Mouse (Mus musculus): Measurements from ENCODE around the gene Fgf5. TPM values are rescaled to one million over a fixed set of nuclear protein-coding genes. Genes with fewer than 3 reads are reported as not detected.
A peak's percentile ranks its signal among the peaks of the same experiment; 100 is the strongest.

Gene Fgf5
- polyA plus RNA-seq (2021), result 0.68 TPM

- CTCF ChIA-PET, result no interaction called here
- ATAC-seq, result peak; percentile 95
- TF ChIP-seq CTCF (IDR thresholded peaks at IDR 0.05), result no peak
- in situ Hi-C loops (cut with MboI; ENCODE audit: low pct_unique_long_range_greater_than_20kb), result no loop called here
- peaks cover 18% of the 10 kb centered on the region for H3K27me3 ChIP-seq
- peak; percentile 27 for DNase-seq (ENCODE audit: low read depth, low spot score)
- POLR2A ChIA-PET, result interaction anchor here (0.7 kb wide), 1 partner anchor 11 kb away, joined by 3 read pairs; no protein-coding TSS in a partner anchor
Measured at GRCm38 (mm10) chr5:98253838-98254821, at the start of gene Fgf5. Fgf5 (plus strand) TSS chr5:98254184.

GRCm38 (mm10) chr5:98212501-98212900 lies 41.5 kb upstream of the Fgf5 start:
- no peak for ATAC-seq
- H3K27me3 ChIP-seq, result no peaks in the 10 kb centered on the region
- no peak for DNase-seq (ENCODE audit: low read depth, low spot score)
- in situ Hi-C loops (cut with MboI; ENCODE audit: low pct_unique_long_range_greater_than_20kb), result loop anchor here (10.0 kb wide), 1 partner anchor 112 kb away; the partner anchor contains the start of gene Cfap299
- CTCF ChIA-PET, result interaction anchor here (0.7 to 3.4 kb wide), 16 partner anchors 9 to 1086 kb away, joined by 3 to 19 read pairs (median 4); partner anchors contain the start of gene Cfap299
- POLR2A ChIA-PET, result no interaction called here
- TF ChIP-seq CTCF (IDR thresholded peaks at IDR 0.05), result peak; percentile 41

GRCm38 (mm10) chr5:98221956-98222355 lies 32.0 kb upstream of the Fgf5 start:
- ChIA-PET CTCF (interaction anchor here (2.6 kb wide), 1 partner anchor 9 kb away, joined by 8 read pairs; no protein-coding TSS in a partner anchor), POLR2A (interaction anchor here (0.6 kb wide), 1 partner anchor 371 kb away, joined by 7 read pairs; no protein-coding TSS in a partner anchor)
- ATAC-seq (no peak), DNase-seq (ENCODE audit: low read depth, low spot score) (no peak)
- no peaks in the 10 kb centered on the region for H3K27me3 ChIP-seq
- in situ Hi-C loops (cut with MboI; ENCODE audit: low pct_unique_long_range_greater_than_20kb), result no loop called here
- no peak for TF ChIP-seq CTCF (IDR thresholded peaks at IDR 0.05)

DNA sequence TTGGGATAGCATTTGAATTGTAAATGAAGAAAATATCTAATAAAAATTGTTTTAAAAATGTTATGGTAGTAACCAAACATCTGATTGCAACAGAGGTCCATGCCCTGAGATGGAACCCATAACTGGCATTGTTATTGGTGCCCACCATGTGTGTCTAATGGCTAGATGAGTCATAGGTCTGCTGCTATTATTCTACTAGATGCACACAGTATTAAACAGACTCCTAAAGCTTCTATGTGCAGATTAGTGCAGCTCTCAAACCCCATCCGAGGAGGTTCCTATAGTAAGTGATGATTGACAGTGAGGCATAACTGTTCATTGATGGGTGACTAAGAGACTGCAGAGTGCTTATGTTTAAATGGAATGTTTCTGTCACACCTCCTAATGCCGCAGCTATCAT lies 27.3 kb upstream of the Fgf5 start:
- CTCF ChIA-PET, result interaction anchor here (1.3 kb wide), 1 partner anchor 33 kb away, joined by 3 read pairs; no protein-coding TSS in a partner anchor
- TF ChIP-seq CTCF (IDR thresholded peaks at IDR 0.05), result no peak

GRCm38 (mm10) chr5:98229456-98229855 lies 24.5 kb upstream of the Fgf5 start:
- CTCF ChIA-PET, result interaction anchor here (0.6 to 1.5 kb wide), 5 partner anchors 10 to 44 kb away, joined by 3 to 4 read pairs (median 3); no protein-coding TSS in a partner anchor
- POLR2A ChIA-PET, result interaction anchor here (1.1 kb wide), 1 partner anchor 11 kb away, joined by 3 read pairs; no protein-coding TSS in a partner anchor
- no peak for ATAC-seq
- in situ Hi-C loops (cut with MboI; ENCODE audit: low pct_unique_long_range_greater_than_20kb), result no loop called here
- no peaks in the 10 kb centered on the region for H3K27me3 ChIP-seq
- no peak for TF ChIP-seq CTCF (IDR thresholded peaks at IDR 0.05)
- no peak for DNase-seq (ENCODE audit: low read depth, low spot score)

More for the DNA sequence above, 27.3 kb upstream of the Fgf5 start:
- H3K27me3 ChIP-seq, result no peaks in the 10 kb centered on the region
- ATAC-seq (peak; percentile 91), DNase-seq (ENCODE audit: low read depth, low spot score) (no peak)
- POLR2A ChIA-PET, result no interaction called here
- in situ Hi-C loops (cut with MboI; ENCODE audit: low pct_unique_long_range_greater_than_20kb), result no loop called here

DNA sequence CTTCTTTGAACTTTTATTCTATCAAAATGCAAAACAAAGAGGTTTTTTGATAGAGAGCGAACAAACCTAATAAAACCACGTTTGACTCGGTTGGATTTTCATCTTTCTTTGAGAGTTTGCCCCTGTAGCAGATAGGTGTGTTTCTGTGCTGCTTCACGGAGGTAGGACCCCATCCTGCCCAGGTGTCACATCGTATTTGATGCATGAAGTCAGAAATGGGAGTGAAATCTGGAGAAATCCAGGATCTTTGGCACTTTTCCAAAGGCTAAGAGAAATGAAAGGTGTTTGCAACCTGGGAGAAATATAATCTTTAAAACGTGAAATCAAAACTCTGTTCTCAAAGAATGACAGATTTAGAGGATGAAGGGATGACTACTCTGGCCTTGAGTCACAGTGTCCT lies 15.5 kb upstream of the Fgf5 start:
- POLR2A ChIA-PET, result no interaction called here
- in situ Hi-C loops (cut with MboI; ENCODE audit: low pct_unique_long_range_greater_than_20kb), result loop anchor here (5.0 kb wide), 1 partner anchor 74 kb away; no protein-coding TSS in a partner anchor
- DNase-seq (ENCODE audit: low read depth, low spot score) (no peak), ATAC-seq (no peak)
- CTCF ChIA-PET, result no interaction called here
- H3K27me3 ChIP-seq, result no peaks in the 10 kb centered on the region
- TF ChIP-seq CTCF (IDR thresholded peaks at IDR 0.05), result no peak

DNA sequence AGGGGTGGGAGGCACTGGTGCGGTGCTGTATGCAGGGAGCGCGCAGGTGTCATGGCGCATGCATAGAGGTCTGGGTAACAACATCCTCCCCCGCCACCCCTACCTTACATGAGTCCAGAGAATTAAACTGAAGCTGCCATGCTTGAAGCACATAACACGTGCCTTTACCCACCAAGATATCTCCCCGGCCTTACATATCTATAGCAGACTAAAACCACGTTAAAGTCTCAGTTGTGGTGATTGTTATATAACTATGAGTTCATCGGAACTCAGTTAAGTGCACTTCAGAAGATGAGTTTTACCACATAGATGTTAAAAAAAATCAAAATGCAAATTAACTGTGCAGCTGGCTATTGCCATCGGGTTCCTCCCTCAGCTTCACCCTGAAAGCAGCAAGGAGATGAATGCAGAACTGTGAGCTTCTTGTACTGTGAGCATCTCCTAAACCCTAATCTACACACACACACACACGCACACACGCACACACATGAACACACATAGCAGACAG lies 12.6 kb upstream of the Fgf5 start:
- ChIA-PET POLR2A (no interaction called here), CTCF (interaction anchor here (2.8 kb wide), 1 partner anchor 11 kb away, joined by 9 read pairs; no protein-coding TSS in a partner anchor)
- in situ Hi-C loops (cut with MboI; ENCODE audit: low pct_unique_long_range_greater_than_20kb), result no loop called here
- TF ChIP-seq CTCF (IDR thresholded peaks at IDR 0.05), result no peak
- DNase-seq (ENCODE audit: low read depth, low spot score), result no peak
- no peaks in the 10 kb centered on the region for H3K27me3 ChIP-seq
- no peak for ATAC-seq

DNA sequence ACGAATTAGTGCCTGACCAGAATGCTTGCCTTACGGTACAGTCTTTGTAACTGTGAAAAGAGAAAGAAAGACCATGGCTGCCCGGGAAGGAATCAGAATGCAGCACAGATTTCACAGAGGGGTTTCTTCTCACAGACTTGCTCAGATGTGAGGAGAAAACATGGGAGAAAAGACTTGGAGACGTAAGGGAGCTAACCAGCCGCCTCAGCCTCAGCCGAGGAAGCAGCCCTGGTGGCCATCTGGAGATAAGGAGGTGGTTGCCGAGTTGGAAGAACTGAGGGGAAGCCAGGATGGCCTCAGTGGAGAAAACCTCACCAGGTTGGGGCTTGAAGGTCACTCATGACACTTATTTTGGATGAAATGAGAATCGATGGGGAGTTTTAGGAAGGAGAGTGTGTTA lies 8.7 kb upstream of the Fgf5 start:
- no peaks in the 10 kb centered on the region for H3K27me3 ChIP-seq
- POLR2A ChIA-PET, result no interaction called here
- ATAC-seq (no peak), DNase-seq (ENCODE audit: low read depth, low spot score) (no peak)
- in situ Hi-C loops (cut with MboI; ENCODE audit: low pct_unique_long_range_greater_than_20kb), result no loop called here
- CTCF ChIA-PET, result interaction anchor here (1.2 to 1.4 kb wide), 3 partner anchors 15 to 41 kb away, joined by 3 read pairs; no protein-coding TSS in a partner anchor
- no peak for TF ChIP-seq CTCF (IDR thresholded peaks at IDR 0.05)

GRCm38 (mm10) chr5:98245976-98246375 lies 8.0 kb upstream of the Fgf5 start:
- in situ Hi-C loops (cut with MboI; ENCODE audit: low pct_unique_long_range_greater_than_20kb), result no loop called here
- ATAC-seq, result no peak
- ChIA-PET POLR2A (no interaction called here), CTCF (interaction anchor here (1.2 to 1.3 kb wide), 3 partner anchors 16 to 41 kb away, joined by 3 read pairs; no protein-coding TSS in a partner anchor)
- no peak for DNase-seq (ENCODE audit: low read depth, low spot score)
- H3K27me3 ChIP-seq, result no peaks in the 10 kb centered on the region
- TF ChIP-seq CTCF (IDR thresholded peaks at IDR 0.05), result no peak

GRCm38 (mm10) chr5:98246826-98247225 lies 7.2 kb upstream of the Fgf5 start:
- TF ChIP-seq CTCF (IDR thresholded peaks at IDR 0.05), result no peak
- ChIA-PET POLR2A (no interaction called here), CTCF (interaction anchor here (1.3 kb wide), 1 partner anchor 17 kb away, joined by 3 read pairs; no protein-coding TSS in a partner anchor)
- H3K27me3 ChIP-seq, result no peaks in the 10 kb centered on the region
- ATAC-seq (no peak), DNase-seq (ENCODE audit: low read depth, low spot score) (no peak)
- in situ Hi-C loops (cut with MboI; ENCODE audit: low pct_unique_long_range_greater_than_20kb), result no loop called here

Measured in Patski (cell line).